Mouse (Mus musculus) kidney, embryonic 14.5 days (tissue): Measurements from ENCODE around the gene Meox1. TPM values are rescaled to one million over a fixed set of nuclear protein-coding genes. Genes with fewer than 3 reads are reported as not detected.
A peak's percentile ranks its signal among the peaks of the same experiment; 100 is the strongest.

Experiments used
- ATAC-seq: fragments of 200-750 bp; cut with Nextera tagmentation; 2 replicates; pipeline ENCODE4 v1.8.0; 2017; ENCODE audit warnings: moderate number of reproducible peaks, mild to moderate bottlenecking, moderate TSS enrichment, moderate library complexity; ENCODE audit not compliant: low FRiP score, low TSS enrichment
- H3K27ac ChIP-seq: fragments of 300-500 bp; sonication (generic); 2 replicates; pipeline ENCODE4 v1.5.1; 2014; ENCODE audit warnings: low read depth, mild to moderate bottlenecking, low read length, moderate library complexity, mixed read lengths
- H3K27me3 ChIP-seq: fragments of 300-500 bp; sonication (generic); 2 replicates; pipeline ENCODE4 v1.6.1; 2014; ENCODE audit warnings: mild to moderate bottlenecking, low read length; ENCODE audit not compliant: control insufficient read depth, insufficient read depth
- H3K36me3 ChIP-seq: fragments of 300-500 bp; sonication (generic); 2 replicates; pipeline ENCODE4 v1.6.1; 2014; ENCODE audit warnings: low read length, mixed read lengths; ENCODE audit not compliant: control insufficient read depth, insufficient read depth
- H3K4me1 ChIP-seq: fragments of 300-500 bp; sonication (generic); 2 replicates; pipeline ENCODE4 v1.6.1; 2014; ENCODE audit warnings: low read length, mixed read lengths; ENCODE audit not compliant: control insufficient read depth, insufficient read depth
- H3K4me2 ChIP-seq: fragments of 300-500 bp; sonication (generic); replicated peaks from 2 replicates; pipeline ENCODE4 v1.6.1; 2014; ENCODE audit warnings: low read depth, mild to moderate bottlenecking, low read length
- H3K4me3 ChIP-seq: fragments of 300-500 bp; sonication (generic); 2 replicates; pipeline ENCODE4 v1.5.1; 2014; ENCODE audit warnings: mild to moderate bottlenecking, low read length
- H3K9ac ChIP-seq: fragments of 300-500 bp; sonication (generic); 2 replicates; pipeline ENCODE4 v1.6.1; 2014; ENCODE audit warnings: low read depth, mild to moderate bottlenecking, low read length, moderate library complexity
- H3K9me3 ChIP-seq: fragments of 300-500 bp; sonication (generic); 2 replicates; pipeline ENCODE4 v1.6.1; 2016; ENCODE audit warnings: low read length; ENCODE audit not compliant: control insufficient read depth
- WGBS: fragments of 180-500 bp; shearing (Covaris S2); extraction: QIAGEN DNeasy Blood & Tissue Kit; methylation state at CpG from one replicate; pipeline ENCODE4 v1.1.7; 2014; 5-methylcytosine and 5-hydroxymethylcytosine counted together
- polyA plus RNA-seq: library from polyadenylated mRNA; unstranded; fragments of >200 nt; fragmentation: Nextera tagmentation; extraction: Ambion mirVana; gene quantifications from 2 replicates; pipeline ENCODE4 v1.2.1, GENCODE M21; 2014

Gene Meox1
- polyA plus RNA-seq, 1 experiment from 2014 or later: 15.6 TPM

DNA sequence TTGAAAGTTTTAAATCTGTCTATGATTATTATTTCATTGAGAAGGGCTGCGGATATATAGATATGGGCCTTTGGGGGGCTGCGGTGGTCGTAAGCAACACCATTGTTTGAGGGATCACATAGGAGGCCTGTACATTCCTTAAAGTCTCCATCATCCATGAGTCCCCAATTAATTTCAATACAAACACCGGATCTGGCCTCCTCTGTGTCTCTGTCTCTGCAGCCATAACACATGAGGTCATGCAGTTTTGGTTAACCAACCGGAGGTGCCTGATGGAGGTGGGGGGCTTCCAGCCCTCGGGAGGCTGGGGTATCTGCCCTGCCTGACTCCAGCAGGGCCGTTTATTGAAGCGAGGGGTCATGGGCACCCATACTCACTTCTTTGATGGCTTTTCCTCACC lies 63.6 kb downstream of the Meox1 start:
- Histone ChIP-seq H3K27ac (peak overlapping the region; percentile 78; the same call in 1 of the 2 replicates), H3K4me3 (no peak overlapping the region), H3K27me3 (no peaks in the 10 kb centered on the region), H3K4me1 (peaks cover 17% of the 10 kb centered on the region; the same call in 1 of the 2 replicates), H3K9me3 (no peaks in the 10 kb centered on the region), H3K36me3 (no peaks in the 10 kb centered on the region), H3K9ac (no peak overlapping the region), H3K4me2 (peak overlapping the region; percentile 13; the same call in 1 of the 2 replicates)
- WGBS: 31% methylated on average over 8 of the region's 8 CpGs
- no peak for ATAC-seq

DNA sequence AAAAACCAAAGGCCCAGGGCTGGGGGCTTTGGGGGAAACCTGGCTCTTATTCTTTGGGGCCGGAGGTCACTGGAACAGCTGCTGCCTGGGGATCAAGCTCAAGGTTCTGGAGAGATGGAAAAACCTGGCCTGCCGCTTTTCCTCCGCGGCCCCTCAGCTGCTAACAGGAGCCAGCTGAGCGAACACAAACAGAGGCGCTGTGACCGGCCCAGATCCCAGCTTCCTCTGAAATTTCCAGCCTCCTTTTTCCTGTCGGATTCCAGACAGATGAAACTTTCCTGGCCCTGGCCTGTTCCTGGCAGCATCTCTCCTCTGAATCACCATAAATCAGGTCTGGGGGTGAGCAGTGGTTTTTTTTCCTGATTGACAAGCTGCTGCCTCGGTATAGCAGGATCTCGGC lies 64.1 kb downstream of the Meox1 start:
- Histone ChIP-seq H3K27me3 (no peaks in the 10 kb centered on the region), H3K9ac (no peak overlapping the region), H3K4me1 (peaks cover 17% of the 10 kb centered on the region; the same call in 1 of the 2 replicates), H3K4me2 (peak overlapping the region; percentile 13), H3K9me3 (no peaks in the 10 kb centered on the region), H3K27ac (peak overlapping the region; percentile 78; the same call in 1 of the 2 replicates), H3K4me3 (no peak overlapping the region), H3K36me3 (no peaks in the 10 kb centered on the region)
- ATAC-seq: peak; percentile 59; the same call in 1 of the 2 replicates
- 7% methylated on average over 10 of the region's 10 CpGs for WGBS

DNA sequence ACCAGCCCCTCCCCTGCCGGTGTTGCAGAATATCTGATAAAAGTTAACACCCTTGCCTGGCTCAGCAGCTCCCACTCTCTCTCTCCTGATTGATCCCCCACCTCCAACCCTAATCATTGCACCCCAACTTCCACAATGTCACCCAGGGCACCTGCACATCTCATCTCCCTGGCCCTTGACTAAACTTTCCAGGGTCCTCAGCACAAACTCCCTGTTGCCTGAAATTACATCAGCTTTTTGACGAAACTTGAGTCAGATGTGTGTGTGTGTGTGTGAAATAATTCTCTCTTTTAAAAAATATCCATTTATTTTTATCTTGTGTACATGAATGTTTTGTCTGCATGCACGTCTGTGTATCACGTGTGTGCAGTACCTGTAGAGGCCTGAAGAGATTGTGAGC lies 65.5 kb downstream of the Meox1 start:
- Histone ChIP-seq H3K36me3 (no peaks in the 10 kb centered on the region), H3K4me3 (no peak overlapping the region), H3K27me3 (no peaks in the 10 kb centered on the region), H3K27ac (no peak overlapping the region), H3K9ac (no peak overlapping the region), H3K9me3 (no peaks in the 10 kb centered on the region), H3K4me2 (no peak overlapping the region), H3K4me1 (peaks cover 17% of the 10 kb centered on the region; the same call in 1 of the 2 replicates)
- ATAC-seq: no peak
- 92% methylated on average over 4 of the region's 4 CpGs for WGBS

Other genes with a start within 250 kb of the Meox1 start
- 2.4 and 2.8 TPM in 2 replicates for gene Arl4d, start 228.8 kb downstream of the Meox1 start, polyA plus RNA-seq
- 26.0 and 38.1 TPM in 2 replicates for gene Dhx8, start 161.5 kb downstream of the Meox1 start, polyA plus RNA-seq
- 47.9 and 52.9 TPM in 2 replicates for gene Etv4, start 109.0 kb downstream of the Meox1 start, polyA plus RNA-seq
- 0.09 and 0.73 TPM in 2 replicates for gene Sost, start 72.6 kb upstream of the Meox1 start, polyA plus RNA-seq
- gene Cfap97d1, start 89.9 kb upstream of the Meox1 start, polyA plus RNA-seq: not detected in 2 replicates
- gene Dusp3, start 92.6 kb upstream of the Meox1 start, polyA plus RNA-seq: 23.3 and 25.3 TPM in 2 replicates
- 5.1 and 8.4 TPM in 2 replicates for gene Mpp3, start 134.1 kb upstream of the Meox1 start, polyA plus RNA-seq
- 0.38 and 0.43 TPM in 2 replicates for gene Cd300lg, start 147.1 kb upstream of the Meox1 start, polyA plus RNA-seq
- gene Mpp2, start 194.1 kb upstream of the Meox1 start, polyA plus RNA-seq: 6.9 and 10.3 TPM in 2 replicates
- not detected in 2 replicates for gene Ppy, start 206.9 kb upstream of the Meox1 start, polyA plus RNA-seq
- not detected in 2 replicates for gene Pyy, start 213.5 kb upstream of the Meox1 start, polyA plus RNA-seq